Mouse (Mus musculus) monocyte, adult 5-6 weeks (primary cell): Measurements from ENCODE around the gene Mkks. TPM values are rescaled to one million over a fixed set of nuclear protein-coding genes. Genes with fewer than 3 reads are reported as not detected.

Experiments used
- ATAC-seq: fragments of 153-309, 156-312 bp; replicated peaks from 2 replicates; pipeline ENCODE4 v1.8.0; 2017; ENCODE audit warnings: mild to moderate bottlenecking; ENCODE audit not compliant: low TSS enrichment, insufficient number of reproducible peaks, severe bottlenecking, poor library complexity, low FRiP score
- total RNA-seq: library from RNA; stranded (forward); fragments of 200-1000, 200-491, 200-594 nt; gene quantifications from 3 replicates; pipeline ENCODE4 v1.2.3, GENCODE M21; 2017

The Mkks gene
- total RNA-seq = 7.8 to 10.7 TPM (median 8.8 TPM) in 3 replicates

DNA sequence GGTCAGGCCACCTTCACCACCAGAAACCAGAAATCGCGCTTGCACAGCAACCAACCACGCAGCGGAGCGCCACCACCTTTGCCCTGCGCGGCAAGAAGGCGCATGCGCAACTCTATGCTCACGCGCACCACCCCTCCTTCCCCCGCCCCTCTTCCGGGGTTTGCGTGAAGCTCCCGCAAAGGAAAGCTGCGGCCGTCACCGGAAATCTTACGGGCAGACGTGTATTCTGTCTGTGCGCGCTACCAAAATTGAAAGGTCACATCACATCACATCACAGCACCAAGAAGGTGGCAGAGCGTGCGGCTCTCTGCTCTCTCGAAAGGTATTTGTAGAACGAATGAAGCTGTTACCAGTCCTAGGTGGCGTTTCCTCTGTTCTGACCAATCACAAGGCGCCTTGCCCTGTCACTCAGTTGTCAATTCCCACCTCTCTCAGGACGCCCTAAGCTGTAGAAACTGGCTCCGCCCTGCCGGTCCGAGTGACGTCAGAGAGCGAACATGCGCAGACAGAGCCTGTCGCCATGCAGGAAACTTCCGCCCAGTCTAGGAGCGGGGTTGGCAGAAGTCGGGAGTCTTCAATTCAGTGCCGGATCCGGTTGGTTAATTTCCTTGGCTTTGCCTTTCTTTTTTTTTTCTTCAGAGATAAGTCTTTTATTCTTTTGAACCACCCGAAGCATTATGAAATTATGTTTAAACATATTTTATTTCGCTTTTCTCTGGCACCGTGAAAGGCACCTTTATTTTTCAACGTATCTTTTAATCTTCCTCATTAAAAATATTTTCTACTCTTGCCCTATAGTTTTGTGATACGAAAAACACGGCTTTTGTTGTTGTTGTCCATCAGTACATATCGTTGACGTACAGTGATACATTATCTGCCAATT lies at the start of gene Mkks, which contains the start of the genes Slx4ip and AL731706.1:
Mkks (minus strand) TSS at position 322 of the 883 bp plus-strand sequence.
Slx4ip (plus strand) TSS at position 151 of the 883 bp plus-strand sequence.
AL731706.1 (minus strand) TSS at position 322 of the 883 bp plus-strand sequence.
- ATAC-seq = peak; percentile 86

DNA sequence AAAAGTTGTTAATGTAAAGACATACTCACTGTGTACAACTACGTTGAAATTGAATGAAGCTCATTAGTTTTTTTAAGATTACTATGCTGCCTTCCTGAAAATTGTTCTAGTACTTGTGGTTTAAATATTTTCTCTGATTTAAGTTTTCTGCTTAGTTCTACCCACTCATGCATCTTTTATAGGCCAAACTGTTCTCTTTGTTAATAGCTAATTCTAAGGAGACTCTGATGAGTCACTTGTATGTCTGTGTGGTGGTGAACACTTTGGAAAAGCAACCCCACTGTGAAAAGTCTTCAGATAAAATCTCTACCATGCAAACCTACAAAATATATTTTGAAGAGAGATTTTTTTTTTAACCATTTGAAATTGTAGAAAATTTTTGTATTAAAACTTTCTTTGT lies 47.1 kb upstream of the Mkks start:
- ATAC-seq = no peak

DNA sequence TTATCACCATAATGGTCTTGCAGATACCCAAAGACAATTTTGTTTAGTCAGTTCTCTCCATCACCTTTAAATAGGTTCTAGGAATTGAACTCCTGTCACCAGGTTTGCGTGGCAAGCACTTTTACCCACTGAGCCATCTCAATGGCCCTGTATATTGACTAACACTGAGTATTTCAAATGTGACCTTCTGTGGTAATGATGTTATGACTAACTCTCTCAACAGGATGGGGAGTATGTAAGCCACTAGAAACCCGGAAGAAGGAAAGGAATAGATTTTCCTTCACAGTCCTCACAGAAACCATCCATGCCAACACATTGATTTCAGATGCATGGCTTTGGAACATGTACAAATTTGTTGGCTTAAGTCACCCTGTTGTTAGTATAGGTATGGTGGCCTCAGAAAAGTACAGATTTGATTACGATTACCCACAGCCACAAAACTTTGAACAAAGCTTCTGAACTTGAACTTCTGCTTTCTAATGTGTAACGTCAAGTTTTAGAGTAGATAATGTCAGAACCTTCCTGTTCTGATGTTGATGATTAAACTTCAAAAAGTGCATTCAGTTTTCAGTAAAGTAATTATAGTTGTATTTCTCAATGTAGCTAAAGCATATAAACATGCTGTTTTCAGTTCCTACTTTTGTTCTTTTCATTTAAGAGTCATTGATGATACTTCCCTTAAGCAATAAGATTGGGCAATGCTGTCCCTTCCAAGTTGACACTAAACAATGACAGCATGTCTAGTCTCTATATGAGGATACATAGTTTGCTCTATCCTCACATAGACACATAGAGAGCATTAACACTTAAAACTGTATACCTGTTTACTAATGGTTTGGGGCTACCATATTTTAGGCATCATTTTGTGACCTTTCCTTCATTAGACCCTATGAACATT lies 45.5 kb upstream of the Mkks start:
- peak; percentile 90 for ATAC-seq

- peak; percentile 73 for ATAC-seq
These were observed 29.8 kb upstream of the Mkks start for GRCm38 (mm10) chr2:136921003-136921408.

GRCm38 (mm10) chr2:136920257-136920993 lies 29.2 kb upstream of the Mkks start:
- ATAC-seq = no peak

DNA sequence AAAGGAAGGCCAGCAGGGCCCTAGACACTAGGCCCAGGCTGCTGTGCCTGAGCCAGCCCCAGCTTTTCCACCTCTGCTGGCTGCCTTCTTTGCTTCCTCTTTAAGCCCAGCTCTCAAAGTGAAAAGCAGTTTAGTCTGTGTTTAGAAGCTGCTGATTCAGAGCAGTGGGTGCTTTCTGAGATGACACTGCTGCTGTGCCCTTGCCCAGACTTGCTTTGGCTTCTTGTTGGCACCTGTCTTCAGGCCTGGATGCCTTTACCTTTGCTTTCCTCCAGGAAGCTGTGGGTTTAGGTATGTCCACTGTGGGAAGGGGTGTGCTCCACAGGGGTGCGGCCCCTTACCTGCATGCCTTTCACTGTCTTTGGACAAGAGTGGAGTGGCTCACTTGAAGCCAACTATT lies 28.2 kb upstream of the Mkks start:
- no peak for ATAC-seq

DNA sequence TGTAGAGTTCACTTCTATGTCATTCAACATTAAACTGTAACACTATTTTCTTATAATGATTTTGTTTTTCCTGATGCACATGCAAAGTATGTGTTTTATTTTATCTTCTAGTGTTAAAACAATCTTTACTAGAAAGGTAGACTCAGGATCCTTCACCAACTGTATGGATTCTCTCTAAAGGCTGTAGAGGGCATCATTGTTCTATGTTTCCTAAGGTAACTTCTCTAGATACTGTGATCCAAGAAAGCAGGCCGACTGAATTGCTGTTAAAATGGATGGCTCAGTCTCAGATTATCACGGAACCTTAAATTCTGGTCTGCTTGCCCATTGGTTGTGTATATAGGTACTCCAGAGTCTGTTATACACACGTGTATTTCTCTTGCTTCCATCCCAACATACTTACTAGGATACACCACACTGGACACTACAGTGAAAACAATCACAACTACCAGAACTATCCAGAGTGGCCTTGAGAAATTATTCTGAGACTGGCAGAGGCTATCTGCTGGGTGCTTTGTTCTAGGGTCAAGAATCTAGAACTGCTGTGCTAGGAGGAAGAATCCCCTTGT lies 23.2 kb upstream of the Mkks start:
- 0 out of 2 replicates have a peak, but pooled peaks have one; percentile 42 for ATAC-seq

DNA sequence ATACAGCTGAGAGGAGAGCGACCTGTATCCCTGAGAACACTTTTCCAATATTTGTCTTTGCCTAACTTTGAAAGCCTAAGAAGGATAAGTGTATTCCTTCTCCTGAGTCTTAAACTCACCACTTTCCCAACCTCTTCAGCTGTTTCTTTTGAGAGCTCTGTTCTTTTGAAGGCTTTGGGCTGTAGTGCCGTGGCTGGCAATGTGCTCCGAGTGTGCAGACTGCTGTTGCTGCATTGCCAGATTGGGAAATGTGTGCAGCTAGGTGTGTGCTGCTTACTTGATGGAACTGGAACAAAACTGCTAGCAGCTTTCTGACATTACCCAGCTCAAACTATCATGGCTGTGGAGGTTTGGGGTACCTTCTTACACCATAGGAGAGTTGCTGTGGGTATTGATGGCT lies 21.8 kb upstream of the Mkks start:
- ATAC-seq = no peak

GRCm38 (mm10) chr2:136911958-136912411 lies 20.8 kb upstream of the Mkks start:
- no peak for ATAC-seq

- ATAC-seq = no peak
These were observed 18.1 kb upstream of the Mkks start for GRCm38 (mm10) chr2:136909298-136909697.

DNA sequence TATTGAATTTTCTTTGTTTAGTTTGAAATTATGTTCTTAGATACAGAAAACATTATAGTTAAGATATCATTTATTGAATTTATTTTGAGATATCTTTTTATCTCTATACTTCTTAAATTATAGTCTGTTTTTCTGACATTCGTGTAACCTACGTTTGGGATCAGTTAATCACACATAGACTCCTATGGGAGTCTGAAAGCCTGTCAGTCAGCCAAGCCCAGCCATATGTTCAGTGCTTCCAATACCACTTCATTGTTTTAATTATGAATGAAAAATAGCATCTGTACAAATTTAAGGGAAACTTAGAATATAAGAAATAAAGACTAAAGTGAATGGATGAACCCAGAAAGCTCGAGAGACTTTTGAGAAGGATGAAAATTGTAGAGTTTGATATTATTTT lies 17.4 kb upstream of the Mkks start:
- ATAC-seq = no peak

GRCm38 (mm10) chr2:136896131-136896530 lies 4.9 kb upstream of the Mkks start:
- ATAC-seq = no peak

- ATAC-seq = no peak
These were observed 3.3 kb upstream of the Mkks start for GRCm38 (mm10) chr2:136894494-136894893.

DNA sequence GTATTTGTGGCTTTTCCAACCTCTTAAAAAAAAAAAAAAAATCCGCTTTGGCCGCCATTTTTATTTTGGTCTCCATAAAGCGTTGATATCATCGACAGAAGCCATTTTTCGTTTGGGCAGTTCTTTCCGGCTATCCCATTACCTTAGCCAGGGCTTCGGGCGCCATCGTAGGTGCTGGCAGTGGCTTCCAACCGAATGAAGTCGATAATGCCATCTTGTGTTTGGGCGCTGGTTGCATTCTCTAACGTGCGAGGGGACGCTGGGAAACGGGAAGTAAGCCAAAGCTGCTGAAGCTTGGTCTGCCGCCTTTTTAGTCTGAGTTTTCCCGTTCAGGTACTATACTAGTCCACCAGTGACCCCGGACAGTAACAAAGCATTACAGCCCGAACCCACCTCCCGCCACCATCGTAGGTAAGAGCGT lies 772 bp upstream of the Mkks start:
- peak; percentile 90 for ATAC-seq

GRCm38 (mm10) chr2:136890716-136891067 lies 497 bp downstream of the Mkks start:
- peak; percentile 28 for ATAC-seq

DNA sequence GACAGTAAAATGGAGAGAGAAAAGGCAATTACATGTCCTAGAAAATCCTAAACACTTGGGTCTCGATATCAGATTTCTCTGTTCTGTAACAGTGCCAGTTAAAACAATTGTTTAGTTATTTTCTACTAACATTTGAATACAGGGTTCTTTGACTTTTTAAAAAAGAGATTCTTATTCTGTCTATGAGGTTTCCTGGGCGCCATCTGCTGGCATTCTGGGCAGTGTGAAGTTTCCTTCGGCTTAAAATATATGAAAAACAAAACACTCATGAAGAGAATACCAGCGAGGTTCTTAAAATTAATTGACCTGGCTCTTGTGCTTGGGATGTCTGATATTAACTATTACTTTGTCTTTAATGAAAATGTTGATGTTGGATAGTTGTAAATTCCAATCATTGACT lies 4.3 kb downstream of the Mkks start:
- ATAC-seq = no peak

- no peak for ATAC-seq
These were observed 5.6 kb downstream of the Mkks start, which contains the start of gene AL731706.2 for GRCm38 (mm10) chr2:136885579-136885978. Gene AL731706.2 (minus strand): TSS chr2:136885679.
